Mouse (Mus musculus): ENCODE measurements around the gene Dbt. TPM values are rescaled to one million over a fixed set of nuclear protein-coding genes. Genes with fewer than 3 reads are reported as not detected.
"Not testable (repeated sequence)": the region's sequence is repeated elsewhere in the genome, so short reads cannot be mapped to it uniquely, and the experiment has no call there.

The Dbt gene
- polyA plus RNA-seq, 1 experiment: not detected

GRCm38 (mm10) chr3:116530826-116531225 is 18.0 kb downstream of the Dbt start:
- H3K4me3 ChIP-seq (ENCODE audit: insufficient read depth, low read depth, low read length): no peak overlapping the region
- no peak overlapping the region for H3K27ac ChIP-seq (ENCODE audit: insufficient read depth, low read depth, low read length)
- H3K4me1 ChIP-seq (ENCODE audit: control insufficient read depth, insufficient read depth, low read length): no peaks in the 10 kb centered on the region
- 68% methylated on average over 4 of the region's 4 CpGs for WGBS
- TF ChIP-seq CTCF (IDR thresholded peaks at IDR 0.05; ENCODE audit: insufficient read depth, low read depth, low read length) (no peak), POLR2A (IDR thresholded peaks at IDR 0.05; ENCODE audit: insufficient read depth, low read depth, low read length) (no peak)

- Histone ChIP-seq H3K4me1 (ENCODE audit: control insufficient read depth, insufficient read depth, low read length) (no peaks in the 10 kb centered on the region), H3K4me3 (ENCODE audit: insufficient read depth, low read depth, low read length) (no peak overlapping the region), H3K27ac (ENCODE audit: insufficient read depth, low read depth, low read length) (no peak overlapping the region)
- TF ChIP-seq CTCF (IDR thresholded peaks at IDR 0.05; ENCODE audit: insufficient read depth, low read depth, low read length) (no peak), POLR2A (IDR thresholded peaks at IDR 0.05; ENCODE audit: insufficient read depth, low read depth, low read length) (no peak)
- 76% methylated on average over 16 of the region's 16 CpGs for WGBS
Observed at GRCm38 (mm10) chr3:116536428-116537199, 23.7 kb downstream of the Dbt start.

GRCm38 (mm10) chr3:116537200-116537573 is 24.3 kb downstream of the Dbt start:
- no peak for TF ChIP-seq POLR2A (IDR thresholded peaks at IDR 0.05; ENCODE audit: insufficient read depth, low read depth, low read length)
- no peak for TF ChIP-seq CTCF (IDR thresholded peaks at IDR 0.05; ENCODE audit: insufficient read depth, low read depth, low read length)
- H3K4me1 ChIP-seq (ENCODE audit: control insufficient read depth, insufficient read depth, low read length): no peaks in the 10 kb centered on the region
- H3K4me3 ChIP-seq (ENCODE audit: insufficient read depth, low read depth, low read length): no peak overlapping the region
- WGBS: 70% methylated on average over 6 of the region's 6 CpGs
- H3K27ac ChIP-seq (ENCODE audit: insufficient read depth, low read depth, low read length): no peak overlapping the region

DNA sequence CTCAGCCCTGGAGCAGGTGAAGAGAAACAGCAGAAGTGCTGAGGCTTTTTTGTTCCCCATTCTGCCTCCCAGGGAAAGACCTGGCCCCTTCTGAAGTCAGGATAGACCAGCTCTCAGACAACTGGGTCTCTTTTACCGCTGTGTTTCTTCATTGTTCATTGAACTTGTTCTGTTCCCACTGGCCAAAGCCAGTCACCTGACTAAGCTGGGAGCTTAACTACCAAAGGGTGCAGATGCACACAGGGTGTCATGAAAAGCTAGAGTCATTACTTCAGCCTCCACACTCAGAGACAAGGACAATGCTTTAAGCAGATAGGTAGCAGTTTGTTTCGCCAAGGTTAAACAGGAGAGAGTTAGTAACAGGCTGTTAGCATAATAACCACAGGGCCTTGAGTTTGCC is 29.2 kb downstream of the Dbt start:
- 68% methylated on average over 2 of the region's 2 CpGs for WGBS
- TF ChIP-seq CTCF (IDR thresholded peaks at IDR 0.05; ENCODE audit: insufficient read depth, low read depth, low read length) (no peak), POLR2A (IDR thresholded peaks at IDR 0.05; ENCODE audit: insufficient read depth, low read depth, low read length) (no peak)
- no peak overlapping the region for H3K4me3 ChIP-seq (ENCODE audit: insufficient read depth, low read depth, low read length)
- H3K4me1 ChIP-seq (ENCODE audit: control insufficient read depth, insufficient read depth, low read length): no peaks in the 10 kb centered on the region
- no peak overlapping the region for H3K27ac ChIP-seq (ENCODE audit: insufficient read depth, low read depth, low read length)

- Histone ChIP-seq H3K4me1 (ENCODE audit: control insufficient read depth, insufficient read depth, low read length) (no peaks in the 10 kb centered on the region), H3K4me3 (ENCODE audit: insufficient read depth, low read depth, low read length) (no peak overlapping the region), H3K27ac (ENCODE audit: insufficient read depth, low read depth, low read length) (no peak overlapping the region)
- WGBS: 76% methylated on average over 3 of the region's 3 CpGs
- TF ChIP-seq POLR2A (IDR thresholded peaks at IDR 0.05; ENCODE audit: insufficient read depth, low read depth, low read length) (no peak), CTCF (IDR thresholded peaks at IDR 0.05; ENCODE audit: insufficient read depth, low read depth, low read length) (no peak)
Observed at GRCm38 (mm10) chr3:116542532-116542931, 29.7 kb downstream of the Dbt start.

GRCm38 (mm10) chr3:116547430-116547829 is 34.6 kb downstream of the Dbt start:
- Histone ChIP-seq H3K4me3 (ENCODE audit: insufficient read depth, low read depth, low read length) (no peak overlapping the region), H3K27ac (ENCODE audit: insufficient read depth, low read depth, low read length) (no peak overlapping the region), H3K4me1 (ENCODE audit: control insufficient read depth, insufficient read depth, low read length) (no peaks in the 10 kb centered on the region)
- no peak for TF ChIP-seq POLR2A (IDR thresholded peaks at IDR 0.05; ENCODE audit: insufficient read depth, low read depth, low read length)
- no peak for TF ChIP-seq CTCF (IDR thresholded peaks at IDR 0.05; ENCODE audit: insufficient read depth, low read depth, low read length)
- WGBS: 84% methylated on average over 5 of the region's 5 CpGs

DNA sequence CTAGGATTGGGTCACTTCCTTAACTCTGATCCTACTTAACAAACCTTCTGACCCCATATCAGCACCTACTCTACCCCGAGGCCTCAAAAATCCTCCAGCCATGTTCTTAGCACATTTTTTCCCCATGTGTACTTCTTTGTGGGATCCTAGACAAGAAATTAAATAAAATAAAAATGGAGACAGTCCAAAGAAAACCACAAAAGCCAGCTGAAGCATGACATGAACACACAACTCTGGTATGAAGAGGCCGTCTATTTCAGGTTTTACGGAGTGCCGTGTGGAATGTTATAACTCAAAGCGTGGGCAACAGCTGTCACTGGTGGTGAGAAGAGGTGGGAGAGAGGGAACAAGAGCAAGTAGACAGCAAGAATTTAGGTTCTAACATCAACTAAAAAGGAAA is 38.5 kb downstream of the Dbt start:
- no peak overlapping the region for H3K27ac ChIP-seq (ENCODE audit: insufficient read depth, low read depth, low read length)
- H3K4me1 ChIP-seq (ENCODE audit: control insufficient read depth, insufficient read depth, low read length): no peaks in the 10 kb centered on the region
- TF ChIP-seq CTCF (IDR thresholded peaks at IDR 0.05; ENCODE audit: insufficient read depth, low read depth, low read length): no peak
- TF ChIP-seq POLR2A (IDR thresholded peaks at IDR 0.05; ENCODE audit: insufficient read depth, low read depth, low read length): no peak
- no peak overlapping the region for H3K4me3 ChIP-seq (ENCODE audit: insufficient read depth, low read depth, low read length)
- 92% methylated on average over 5 of the region's 5 CpGs for WGBS

DNA sequence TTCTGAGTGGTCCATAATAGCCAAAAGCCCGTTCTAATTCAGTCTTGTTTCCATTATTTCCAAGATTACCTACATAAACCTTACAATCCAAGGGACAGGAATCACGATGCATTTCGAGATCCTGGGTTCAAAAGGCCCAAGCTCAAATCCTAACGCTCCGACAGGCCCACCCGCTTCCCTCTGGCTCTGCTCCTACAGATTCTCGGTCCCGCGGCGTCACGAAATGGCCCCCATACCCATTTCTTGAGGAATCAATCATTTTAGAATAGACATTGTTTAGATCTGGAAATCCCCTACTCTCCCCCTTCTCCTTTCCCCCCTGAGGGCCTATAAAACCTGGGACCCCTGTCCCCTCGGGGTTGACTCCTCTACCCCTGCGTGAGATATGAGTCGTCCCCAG is 48.4 kb downstream of the Dbt start:
- WGBS: 95% methylated on average over 14 of the region's 14 CpGs
- H3K27ac ChIP-seq (ENCODE audit: insufficient read depth, low read depth, low read length); H3K4me1 ChIP-seq (ENCODE audit: control insufficient read depth, insufficient read depth, low read length); H3K4me3 ChIP-seq (ENCODE audit: insufficient read depth, low read depth, low read length): not testable (repeated sequence)

DNA sequence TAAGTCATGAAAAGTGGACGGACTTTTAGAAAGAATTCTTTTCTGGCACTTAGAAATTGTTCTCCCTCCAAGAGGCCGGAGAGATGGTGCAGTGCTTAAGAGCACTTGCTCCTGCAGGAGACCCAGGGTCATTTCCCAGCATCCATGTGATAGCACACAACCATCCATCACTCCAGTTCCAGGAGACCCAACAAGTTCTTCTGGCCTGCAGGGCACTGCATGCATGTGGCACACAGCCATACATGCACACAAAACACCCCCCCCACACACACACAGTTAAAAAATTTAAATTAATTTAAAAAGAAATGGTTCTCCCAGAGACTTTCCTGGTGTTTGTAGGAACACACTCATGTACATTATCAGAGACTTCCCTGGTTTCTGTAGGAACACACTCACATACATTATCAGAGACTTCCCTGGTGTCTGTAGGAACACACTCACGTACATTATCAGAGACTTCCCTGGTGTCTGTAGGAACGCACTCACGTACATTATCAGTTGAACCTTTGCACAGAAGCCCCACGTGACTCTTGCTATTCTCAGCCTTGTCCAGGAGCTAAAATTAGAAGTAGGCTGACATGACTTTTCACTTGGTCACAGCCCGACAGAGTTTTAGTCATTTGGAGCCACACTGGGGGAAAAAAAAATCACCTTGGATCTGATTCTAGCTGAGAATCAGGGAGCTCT is 49.7 kb downstream of the Dbt start, which contains the start of gene Lrrc39:
Lrrc39 (plus strand) TSS at position 566 of the 687 bp plus-strand sequence.
- Histone ChIP-seq H3K4me3 (ENCODE audit: insufficient read depth, low read depth, low read length) (no peak within 1 kb of the TSS), H3K4me1 (ENCODE audit: control insufficient read depth, insufficient read depth, low read length) (no peaks in the 10 kb centered on the region), H3K27ac (ENCODE audit: insufficient read depth, low read depth, low read length) (no peak within 1 kb of the TSS)
- 74% methylated on average over 7 of the region's 7 CpGs for WGBS
- TF ChIP-seq POLR2A (IDR thresholded peaks at IDR 0.05; ENCODE audit: insufficient read depth, low read depth, low read length) (no peak), CTCF (IDR thresholded peaks at IDR 0.05; ENCODE audit: insufficient read depth, low read depth, low read length) (no peak)

All from olfactory bulb, adult 2 months (tissue).